Mouse (Mus musculus): ENCODE results near the gene Gm11111.

The Gm11111 gene

GRCm38 (mm10) chr5:98585915-98586314 lies 33.4 kb downstream of the Gm11111 start:
- DNase-seq: no peak
